Mouse (Mus musculus): ENCODE results near the gene Txnl4b. TPM values are rescaled to one million over a fixed set of nuclear protein-coding genes. Genes with fewer than 3 reads are reported as not detected.
A peak's percentile ranks its signal among the peaks of the same experiment; 100 is the strongest.

Gene Txnl4b
- total and polyA plus RNA-seq, 3 experiments: 8.4 to 9.5 TPM; not detected in 1

- no peak for TF ChIP-seq MEF2A (IDR thresholded peaks at IDR 0.05; ENCODE audit: extremely low read depth, insufficient replicate concordance, low read depth, low read length, poor library complexity, severe bottlenecking)
- TF ChIP-seq JUND (IDR thresholded peaks at IDR 0.05; ENCODE audit: low read depth, low read length): no peak
- no peak for TF ChIP-seq TCF12 (IDR thresholded peaks at IDR 0.05; ENCODE audit: low read depth, low read length)
- TF ChIP-seq E2F4 (IDR thresholded peaks at IDR 0.05; ENCODE audit: borderline replicate concordance, low read depth, low read length): no peak
- TF ChIP-seq MXI1 (IDR thresholded peaks at IDR 0.05; ENCODE audit: low read depth, low read length): peak; percentile 93
- peak; percentile 89 for TF ChIP-seq SIN3A (IDR thresholded peaks at IDR 0.05; ENCODE audit: low read length)
- no peak for TF ChIP-seq MAZ (IDR thresholded peaks at IDR 0.05; ENCODE audit: low read depth, low read length)
- TF ChIP-seq ZKSCAN1 (IDR thresholded peaks at IDR 0.05; ENCODE audit: low read depth, low read length): no peak
- TF ChIP-seq NELFE (IDR thresholded peaks at IDR 0.05; ENCODE audit: low read depth, low read length): no peak
- TF ChIP-seq CHD1 (IDR thresholded peaks at IDR 0.05; ENCODE audit: low read depth, low read length): no peak
- no peak for TF ChIP-seq TAL1 (IDR thresholded peaks at IDR 0.05; ENCODE audit: low read length)
- no peak for TF ChIP-seq USF2 (IDR thresholded peaks at IDR 0.05; ENCODE audit: borderline replicate concordance in 1 of 2, insufficient read depth in 1 of 2, low read depth in 1 of 2, low read length in 2 of 2)
- no peak for TF ChIP-seq POLR2AphosphoS5 (IDR thresholded peaks at IDR 0.05; ENCODE audit: borderline replicate concordance, low read depth, low read length)
- peak; percentile 91 for TF ChIP-seq ZNF384 (IDR thresholded peaks at IDR 0.05; ENCODE audit: low read depth, low read length)
- TF ChIP-seq MYC (IDR thresholded peaks at IDR 0.05; ENCODE audit: low read depth, low read length): peak; percentile 97
- no peak for TF ChIP-seq HCFC1 (IDR thresholded peaks at IDR 0.05; ENCODE audit: low read depth, low read length)
- TF ChIP-seq EP300 (IDR thresholded peaks at IDR 0.05; ENCODE audit: low read depth in 1 of 2, low read length in 2 of 2): no peak
- no peak for TF ChIP-seq GABPA (IDR thresholded peaks at IDR 0.05; ENCODE audit: low read depth, low read length)
- TF ChIP-seq POLR2A (IDR thresholded peaks at IDR 0.05; ENCODE audit: control insufficient read depth in 1 of 2, insufficient read depth in 1 of 2, low read depth in 1 of 2, low read length in 2 of 2, poor library complexity in 1 of 2): no peak
- TF ChIP-seq ZMIZ1 (IDR thresholded peaks at IDR 0.05; ENCODE audit: low read depth, low read length): no peak
- no peak for TF ChIP-seq CHD2 (IDR thresholded peaks at IDR 0.05; ENCODE audit: low read length)
Observed at GRCm38 (mm10) chr8:109607650-109608049, 42.0 kb downstream of the Txnl4b start (continued).

- DNase-seq (ENCODE audit: low read depth, low spot score): peak; percentile 98
- Histone ChIP-seq H3K27me3 (ENCODE audit: control insufficient read depth in 1 of 2, insufficient read depth in 2 of 2, low read length in 2 of 2) (no peaks in the 10 kb centered on the region), H3K79me2 (ENCODE audit: control insufficient read depth, insufficient read depth, low read length, poor library complexity) (peaks cover 6% of the 10 kb centered on the region), H3K9ac (ENCODE audit: control insufficient read depth, low read depth, low read length, poor library complexity, severe bottlenecking) (peak within 1 kb of the TSS; percentile 90), H3K4me1 (ENCODE audit: control insufficient read depth in 1 of 2, insufficient read depth in 2 of 2, low read length in 2 of 2) (peaks cover 4 to 9% of the 10 kb centered on the region in 2 experiments), H3K27ac (ENCODE audit: control insufficient read depth, low read depth, low read length) (peak within 1 kb of the TSS; percentile 98), H3K9me3 (replicated peaks; ENCODE audit: insufficient read depth, low read length) (no peaks in the 10 kb centered on the region), H3K4me3 (ENCODE audit: control insufficient read depth in 1 of 2, insufficient read depth in 1 of 2, low read depth in 2 of 2, low read length in 2 of 2) (peak within 1 kb of the TSS; percentile 68 to 93), H3K36me3 (ENCODE audit: control insufficient read depth in 1 of 2, insufficient read depth in 2 of 2, low read length in 2 of 2) (peaks cover 0 to 15% of the 10 kb centered on the region in 2 experiments; a peak in 2 of 4 replicates)
- TF ChIP-seq MYC (IDR thresholded peaks at IDR 0.05; ENCODE audit: low read depth, low read length): 0 out of 2 replicates have a peak, but pooled peaks have one; percentile 19
- peak; percentile 39; the same call in 1 of the 2 replicates for TF ChIP-seq ZMIZ1 (IDR thresholded peaks at IDR 0.05; ENCODE audit: low read depth, low read length)
- peak; percentile 86 for TF ChIP-seq NELFE (IDR thresholded peaks at IDR 0.05; ENCODE audit: low read depth, low read length)
- TF ChIP-seq ETS1 (IDR thresholded peaks at IDR 0.05; ENCODE audit: low read depth, low read length): no peak; the same call in 1 of the 2 replicates
- no peak for TF ChIP-seq CTCF (IDR thresholded peaks at IDR 0.05 in 2 of 3, conservative IDR thresholded peaks at IDR 0.05 in 1 of 3; ENCODE audit: control insufficient read depth in 1 of 3, insufficient read depth in 1 of 3, low read depth in 2 of 3, low read length in 3 of 3, poor library complexity in 1 of 3, severe bottlenecking in 1 of 3)
- TF ChIP-seq POLR2A (IDR thresholded peaks at IDR 0.05; ENCODE audit: control insufficient read depth in 1 of 2, insufficient read depth in 1 of 2, low read depth in 1 of 2, low read length in 2 of 2, poor library complexity in 1 of 2): peak; percentile 79 to 90
- TF ChIP-seq EP300 (IDR thresholded peaks at IDR 0.05; ENCODE audit: low read depth in 1 of 2, low read length in 2 of 2): 0 out of 4 replicates have a peak, but pooled peaks of 1 of the 2 experiments have one; percentile 13
- TF ChIP-seq RCOR1 (IDR thresholded peaks at IDR 0.05; ENCODE audit: low read depth, low read length): 0 out of 2 replicates have a peak, but pooled peaks have one; percentile 9
- 0 out of 2 replicates have a peak, but pooled peaks have one; percentile 51 for TF ChIP-seq MAZ (IDR thresholded peaks at IDR 0.05; ENCODE audit: low read depth, low read length)
- TF ChIP-seq BHLHE40 (IDR thresholded peaks at IDR 0.05; ENCODE audit: borderline replicate concordance, low read depth, low read length): 0 out of 2 replicates have a peak, but pooled peaks have one; percentile 3
- peak; percentile 88 for TF ChIP-seq HCFC1 (IDR thresholded peaks at IDR 0.05; ENCODE audit: low read depth, low read length)
- 0 out of 2 replicates have a peak, but pooled peaks have one; percentile 9 for TF ChIP-seq MAX (IDR thresholded peaks at IDR 0.05; ENCODE audit: low read length)
- TF ChIP-seq GATA1 (IDR thresholded peaks at IDR 0.05; ENCODE audit: low read depth, low read length): peak; percentile 19; the same call in 1 of the 2 replicates
- peak; percentile 81 for TF ChIP-seq SIN3A (IDR thresholded peaks at IDR 0.05; ENCODE audit: low read length)
- TF ChIP-seq USF2 (IDR thresholded peaks at IDR 0.05; ENCODE audit: borderline replicate concordance in 1 of 2, insufficient read depth in 1 of 2, low read depth in 1 of 2, low read length in 2 of 2): no peak
- peak; percentile 66 for TF ChIP-seq MXI1 (IDR thresholded peaks at IDR 0.05; ENCODE audit: low read depth, low read length)
- no peak for TF ChIP-seq POLR2AphosphoS5 (IDR thresholded peaks at IDR 0.05; ENCODE audit: borderline replicate concordance, low read depth, low read length)
- TF ChIP-seq ELF1 (IDR thresholded peaks at IDR 0.05; ENCODE audit: low read depth, low read length): peak; percentile 72
- peak; percentile 77; the same call in 1 of the 2 replicates for TF ChIP-seq TBP (IDR thresholded peaks at IDR 0.05; ENCODE audit: low read depth, low read length)
- peak; percentile 72 for TF ChIP-seq TCF12 (IDR thresholded peaks at IDR 0.05; ENCODE audit: low read depth, low read length)
Observed at GRCm38 (mm10) chr8:109608271-109609152, 42.8 kb downstream of the Txnl4b start, which contains the start of gene Dhodh. Dhodh (minus strand) TSS chr8:109608673.

Data from MEL (cell line).